Mouse (Mus musculus): ENCODE measurements around the gene Pus10.

DNA sequence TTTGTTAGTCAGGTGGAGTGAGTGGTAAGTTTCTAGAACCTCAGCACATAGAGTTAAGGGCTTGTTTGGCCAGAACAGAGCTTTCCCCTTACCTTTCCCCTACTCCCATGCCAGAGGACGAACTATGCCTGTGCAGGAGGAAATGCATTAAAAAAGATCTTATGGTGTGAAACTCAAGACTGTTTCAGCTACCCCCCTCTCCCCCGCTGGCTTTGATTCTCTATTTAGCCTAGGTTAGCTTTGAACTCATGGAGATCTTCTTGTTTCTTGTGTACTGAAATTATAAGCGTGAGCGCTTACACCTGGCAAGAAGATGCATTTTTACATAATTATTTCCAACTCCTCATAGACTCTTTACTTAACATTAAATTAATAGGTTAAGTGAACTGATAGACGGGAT, 1.1 kb downstream of the Pus10 start:
- TF ChIP-seq CEBPB (IDR thresholded peaks at IDR 0.05; ENCODE audit: insufficient read depth, poor library complexity, severe bottlenecking) (no peak), E2F4 (IDR thresholded peaks at IDR 0.05; ENCODE audit: insufficient read depth) (no peak), POLR2A (IDR thresholded peaks at IDR 0.05; ENCODE audit: insufficient read length, low read depth) (no peak), USF1 (IDR thresholded peaks at IDR 0.05; ENCODE audit: low read depth) (no peak), MAX (IDR thresholded peaks at IDR 0.05; ENCODE audit: low read depth) (no peak), POLR2AphosphoS2 (IDR thresholded peaks at IDR 0.05; ENCODE audit: insufficient read length, low read depth) (no peak), TCF3 (IDR thresholded peaks at IDR 0.05; ENCODE audit: insufficient read length, low read depth) (no peak), TCF12 (IDR thresholded peaks at IDR 0.05; ENCODE audit: insufficient read depth, poor library complexity, severe bottlenecking) (no peak), SRF (IDR thresholded peaks at IDR 0.05; ENCODE audit: control insufficient read depth, insufficient read length, low read depth) (no peak), MYOD1 (IDR thresholded peaks at IDR 0.05; ENCODE audit: control insufficient read depth in 1 of 3, insufficient read length in 2 of 3, low read depth in 2 of 3) (no peak), REST (IDR thresholded peaks at IDR 0.05; ENCODE audit: insufficient read depth, insufficient read length) (no peak)

All from myocyte (in vitro differentiated cells).